Mouse (Mus musculus) kidney, postnatal 4 days (tissue): ENCODE results near the gene 1810010H24Rik.
"Not testable (repeated sequence)": the region's sequence is repeated elsewhere in the genome, so short reads cannot be mapped to it uniquely, and the experiment has no call there.

Experiments
- DNase-seq, 2 experiments: peaks; one replicate each; pipeline ENCODE4 v3.0.0; 2021; ENCODE audit warnings: mixed read lengths in 2 of 2

The 1810010H24Rik gene

GRCm38 (mm10) chr11:107025411-107026321, at the start of gene 1810010H24Rik:
Gene 1810010H24Rik (plus strand): TSS chr11:107025681.
- DNase-seq: peak; percentile 73 to 80

- peak; percentile 88 to 90 for DNase-seq
Measured at GRCm38 (mm10) chr11:106976194-106976593, 49.3 kb upstream of the 1810010H24Rik start.

DNA sequence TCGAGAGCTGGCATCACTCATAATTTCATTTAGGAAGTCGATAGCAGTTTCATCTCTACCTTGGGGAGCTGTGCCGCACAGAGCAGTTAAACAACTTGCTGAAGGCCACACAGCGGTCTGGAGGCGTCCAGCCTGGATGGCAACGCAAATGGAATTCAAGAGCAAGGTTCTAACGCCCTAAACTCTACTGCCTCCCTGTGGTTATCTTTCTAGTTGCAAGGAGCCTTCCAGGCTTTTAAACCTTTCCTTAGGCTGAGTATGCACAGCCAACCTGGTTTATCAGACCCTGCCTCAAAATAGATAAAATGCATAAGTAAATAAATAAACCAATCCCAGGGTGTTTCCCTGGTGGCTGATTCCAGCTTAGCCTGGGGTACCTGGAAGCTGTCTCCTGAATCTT, 45.0 kb upstream of the 1810010H24Rik start:
- DNase-seq: peak; percentile 55 to 73

- DNase-seq: no peak
Measured at GRCm38 (mm10) chr11:106981787-106982186, 43.7 kb upstream of the 1810010H24Rik start.

- peak in 1 of 2 experiments; percentile 15 for DNase-seq
Measured at GRCm38 (mm10) chr11:106982351-106982750, 43.1 kb upstream of the 1810010H24Rik start.

DNA sequence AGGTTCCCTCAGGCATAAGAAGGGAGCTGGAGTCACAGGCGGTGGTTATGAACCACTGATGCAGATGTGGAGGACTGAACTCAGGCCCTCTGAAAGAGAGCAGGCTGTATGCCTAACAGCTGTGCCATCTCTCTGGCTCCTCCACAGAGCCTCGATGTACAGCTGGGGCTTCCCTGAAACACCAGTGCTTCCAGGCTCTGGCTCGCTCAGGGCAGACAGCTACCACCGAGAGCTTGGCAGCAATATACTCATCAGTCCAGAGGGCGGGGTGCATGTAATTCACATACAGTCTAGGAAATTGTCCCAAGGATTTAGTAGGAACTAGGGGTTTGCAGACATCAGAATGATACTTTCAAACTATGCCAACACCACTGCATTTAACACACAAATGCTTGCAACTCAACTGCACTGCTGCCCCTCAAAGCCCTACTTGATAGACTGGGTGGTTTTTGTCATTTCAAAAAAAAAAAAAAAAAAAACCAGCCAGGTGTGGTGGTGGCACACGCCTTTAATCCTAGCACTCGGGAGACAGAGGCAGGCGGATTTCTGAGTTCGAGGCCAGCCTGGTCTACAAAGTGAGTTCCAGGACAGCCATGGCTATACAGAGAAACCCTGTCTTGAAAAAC, 39.4 kb upstream of the 1810010H24Rik start:
- DNase-seq: not testable (repeated sequence)

DNA sequence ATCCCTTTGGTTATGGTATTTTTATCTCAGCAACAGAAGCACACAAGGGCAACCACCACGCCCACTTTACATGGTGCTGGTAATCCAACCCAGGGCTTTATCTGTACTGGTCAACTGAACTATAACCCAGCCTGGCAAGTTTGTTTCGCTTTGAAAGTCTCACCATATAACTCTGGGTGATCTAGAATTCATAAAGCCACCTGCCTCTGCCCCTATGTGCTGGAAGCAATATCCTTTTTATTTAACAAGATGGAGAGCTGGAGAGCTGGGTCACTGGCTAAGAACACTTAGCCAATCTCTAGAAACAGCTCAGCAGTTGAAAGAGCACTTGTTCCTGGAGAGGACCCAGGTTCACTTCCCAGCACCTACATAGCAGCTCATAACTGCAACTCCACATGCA, 38.1 kb upstream of the 1810010H24Rik start:
- no peak for DNase-seq

GRCm38 (mm10) chr11:106994246-106995085, 31.0 kb upstream of the 1810010H24Rik start:
- no peak for DNase-seq

DNA sequence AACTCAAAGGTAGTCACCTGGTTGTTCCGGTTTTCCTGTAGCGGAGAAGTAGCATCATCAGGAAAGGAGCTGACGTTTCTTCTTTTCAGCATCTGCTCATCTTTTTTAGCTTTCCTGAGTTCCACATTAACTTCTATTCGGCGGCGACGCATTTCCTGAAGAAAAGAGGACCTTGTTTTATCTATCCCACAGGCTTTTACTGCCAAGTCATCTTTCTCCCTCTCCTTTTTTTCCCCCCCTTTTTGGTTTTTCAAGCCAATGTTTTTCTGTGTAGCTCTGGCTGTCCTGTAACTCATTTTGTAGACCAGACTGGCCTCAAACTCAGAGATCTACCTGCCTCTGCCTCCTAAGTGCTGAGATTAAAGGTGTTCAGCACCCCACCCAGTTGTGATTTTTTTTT, 29.0 kb upstream of the 1810010H24Rik start:
- not testable (repeated sequence) for DNase-seq

- DNase-seq: peak in 1 of 2 experiments; percentile 19
Measured at GRCm38 (mm10) chr11:106997976-106998375, 27.5 kb upstream of the 1810010H24Rik start.

GRCm38 (mm10) chr11:106998651-106999150, 26.8 kb upstream of the 1810010H24Rik start:
- no peak for DNase-seq

DNA sequence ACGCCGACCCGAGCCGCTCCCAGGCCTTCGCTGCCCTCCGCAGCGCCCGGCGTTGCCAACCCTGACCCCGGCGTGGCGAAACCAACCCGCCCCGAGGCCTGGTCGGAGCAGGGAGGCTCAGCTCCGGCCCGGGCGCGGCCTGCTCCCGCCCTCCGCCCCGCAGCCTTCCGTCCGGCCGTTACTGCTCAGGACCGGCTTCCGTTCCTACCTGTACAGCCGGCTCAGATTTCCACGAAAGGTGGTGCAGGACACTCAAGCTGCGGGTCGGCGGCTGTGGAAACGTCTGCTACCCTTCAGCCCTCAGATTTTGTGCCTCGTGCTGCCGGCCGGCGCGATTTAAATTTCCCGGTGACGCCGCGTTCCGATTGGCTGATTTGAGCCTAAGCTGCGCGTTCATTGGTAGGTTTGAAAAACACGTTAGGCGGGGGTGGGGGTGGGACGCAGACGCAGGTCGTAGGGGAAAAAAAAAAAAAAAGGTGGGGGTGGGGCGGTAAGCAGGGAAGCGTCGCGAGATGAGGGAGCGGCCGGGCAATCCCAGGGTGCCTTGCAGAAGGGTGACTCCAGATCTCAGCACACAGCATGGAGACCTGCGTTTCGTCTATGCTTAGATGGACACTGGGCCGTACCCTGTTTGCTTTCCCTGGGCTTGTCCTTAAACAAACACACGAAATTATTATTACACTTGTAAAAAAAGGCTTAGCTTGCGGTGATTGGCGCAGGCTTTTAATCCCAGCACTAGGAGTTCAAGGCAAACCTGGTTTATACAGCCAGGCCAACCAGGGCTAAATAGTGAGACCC, 26.1 kb upstream of the 1810010H24Rik start, which contains the start of gene Kpna2:
Gene Kpna2, minus strand, starts transcription at position 391 of the 798 bp plus-strand sequence.
- DNase-seq: peak; percentile 93 to 95

DNA sequence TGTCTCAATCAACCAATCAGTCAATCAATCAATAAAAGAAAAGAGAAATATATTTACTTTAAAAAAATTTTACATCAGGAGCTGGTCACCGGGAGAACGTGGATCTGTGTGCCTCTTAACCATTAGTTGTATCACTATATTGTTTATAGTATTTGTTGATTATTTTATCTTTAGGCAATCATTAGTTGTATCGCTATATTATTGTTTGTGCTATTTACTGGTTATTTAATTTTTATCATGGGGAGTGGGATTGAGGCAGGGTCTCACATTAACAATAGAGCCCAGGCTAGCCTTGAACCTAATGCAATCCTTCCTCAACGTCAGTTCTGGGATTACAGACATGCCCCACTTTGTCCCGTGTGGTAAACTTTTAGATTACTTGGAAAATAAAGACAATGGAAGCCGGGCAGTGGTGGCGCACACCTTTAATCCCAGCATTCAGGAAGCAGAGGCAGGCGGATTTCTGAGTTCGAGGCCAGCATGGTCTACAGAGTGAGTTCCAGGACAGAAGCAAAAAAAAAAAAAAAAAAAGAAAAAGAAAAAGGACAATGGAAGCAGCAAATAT, 25.4 kb upstream of the 1810010H24Rik start:
- no peak for DNase-seq

GRCm38 (mm10) chr11:107001760-107002675, 23.5 kb upstream of the 1810010H24Rik start:
- peak in 1 of 2 experiments; percentile 30 for DNase-seq

- peak; percentile 46 to 52 for DNase-seq
Measured at GRCm38 (mm10) chr11:107005538-107005937, 19.9 kb upstream of the 1810010H24Rik start.

DNA sequence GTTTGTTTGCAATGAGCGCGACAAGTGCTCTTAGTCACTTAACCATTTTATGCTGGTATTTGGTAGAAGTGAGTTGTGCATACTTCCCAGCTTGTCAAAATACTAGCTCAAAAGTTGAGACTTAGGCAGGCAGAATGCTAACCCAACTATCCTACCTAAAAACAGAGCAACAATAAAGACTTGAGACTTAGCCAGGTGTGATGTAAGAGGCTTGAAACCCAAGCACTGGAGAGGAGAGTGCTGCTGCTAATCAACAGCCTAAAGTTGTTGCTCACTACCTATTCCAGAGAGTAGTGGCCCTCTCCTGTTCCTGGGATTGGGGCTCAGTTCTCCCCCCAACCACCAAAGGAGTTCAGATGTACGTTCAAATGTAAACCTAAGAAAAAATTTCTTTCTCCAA, 15.0 kb upstream of the 1810010H24Rik start:
- no peak for DNase-seq

GRCm38 (mm10) chr11:107011171-107011570, 14.3 kb upstream of the 1810010H24Rik start:
- DNase-seq: no peak

- DNase-seq: peak; percentile 22 to 33
Measured at GRCm38 (mm10) chr11:107011669-107012323, 13.7 kb upstream of the 1810010H24Rik start.

GRCm38 (mm10) chr11:107012324-107013017, 13.0 kb upstream of the 1810010H24Rik start:
- DNase-seq: peak; percentile 97 to 98
